Mouse (Mus musculus) right cerebral cortex, postnatal 36 days (tissue): ENCODE data around the gene Hapln2.

Experiments
- DNase-seq, 2 experiments: peaks; one replicate each; pipeline ENCODE4 v3.0.0; 2022; ENCODE audit warnings: low spot score in 2 of 2, mixed read lengths in 1 of 2

The Hapln2 gene

DNA sequence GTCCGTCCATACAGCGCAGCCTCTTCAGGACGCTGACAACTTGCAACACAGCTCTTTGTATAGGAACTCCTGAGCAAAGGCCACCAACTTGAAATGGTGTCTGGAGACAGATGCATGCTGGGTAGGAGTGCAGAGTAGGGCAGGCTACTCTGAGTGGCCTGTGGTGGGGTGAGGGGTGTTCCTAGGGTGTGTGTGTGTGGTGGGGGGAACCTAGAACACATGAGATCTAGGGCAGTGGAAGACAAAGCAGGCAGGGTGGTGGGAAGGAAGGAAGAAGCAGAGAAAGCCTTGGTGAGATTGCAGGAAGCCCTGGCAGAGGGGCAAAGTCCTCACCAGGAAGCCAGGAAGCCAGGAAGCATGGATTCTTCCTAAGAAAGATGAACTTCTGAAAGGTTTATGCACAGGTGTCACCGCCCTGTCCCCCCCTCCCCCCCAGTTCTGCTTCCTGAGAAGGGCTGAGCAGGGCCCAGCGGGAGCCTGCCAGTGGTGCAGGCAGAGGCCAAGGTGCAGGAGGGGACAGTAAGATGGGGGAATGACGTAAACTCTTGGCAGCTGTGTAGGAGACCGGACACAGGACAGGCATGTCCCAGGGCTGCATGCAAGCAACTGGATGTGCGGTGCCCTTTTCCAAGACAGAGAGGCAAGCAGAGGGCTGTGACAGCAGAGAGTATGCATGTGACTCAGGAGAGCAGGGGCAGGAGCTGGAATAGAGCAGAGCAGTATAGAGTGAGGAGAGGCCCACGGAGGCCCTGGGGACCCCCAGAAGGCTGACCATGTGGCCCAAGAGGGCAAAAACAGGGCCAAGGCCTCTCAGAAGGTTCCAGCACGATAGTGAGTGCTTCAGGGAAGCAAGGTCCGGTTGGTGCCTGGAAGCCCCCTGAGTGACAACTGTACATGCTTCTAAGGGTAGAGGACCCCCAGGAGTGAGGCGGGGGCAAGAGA is 45.2 kb downstream of the Hapln2 start:
- DNase-seq = no peak

- no peak for DNase-seq
These were observed 46.1 kb downstream of the Hapln2 start for GRCm38 (mm10) chr3:87981214-87981760.

- no peak for DNase-seq
These were observed 46.7 kb downstream of the Hapln2 start for GRCm38 (mm10) chr3:87980728-87981127.

GRCm38 (mm10) chr3:87980085-87980484 is 47.3 kb downstream of the Hapln2 start:
- no peak for DNase-seq

- no peak for DNase-seq
These were observed 47.9 kb downstream of the Hapln2 start for GRCm38 (mm10) chr3:87979493-87979892.

DNA sequence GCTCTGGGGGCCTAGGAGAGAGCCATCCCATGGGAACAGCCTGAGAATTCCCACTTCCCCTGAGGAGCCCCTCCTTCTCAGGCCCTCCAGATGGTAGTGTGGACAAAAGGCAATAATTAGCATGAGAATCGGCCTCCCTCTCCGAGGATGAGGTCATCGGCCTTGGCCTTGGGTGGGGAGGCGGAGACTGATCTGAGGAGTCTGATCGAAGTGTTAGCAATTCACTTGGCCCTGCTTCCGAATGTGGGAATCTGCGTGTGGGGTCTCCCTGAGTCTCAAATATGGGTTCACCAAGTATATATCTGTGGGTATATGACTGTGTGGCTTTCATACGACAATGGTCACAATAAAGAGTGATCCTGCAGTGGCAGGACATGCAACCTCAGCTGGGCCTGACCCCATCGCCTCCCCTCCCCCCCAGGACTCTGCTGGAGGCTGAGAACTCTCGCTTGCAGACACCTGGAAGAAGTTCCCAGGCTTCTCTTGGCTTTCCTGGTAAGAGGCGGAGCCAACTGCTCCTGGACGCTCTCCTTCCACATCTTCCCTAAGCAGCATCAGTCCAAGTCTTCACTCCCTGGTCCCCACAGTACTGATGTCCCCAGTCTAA is 52.9 kb downstream of the Hapln2 start:
- DNase-seq = no peak

DNA sequence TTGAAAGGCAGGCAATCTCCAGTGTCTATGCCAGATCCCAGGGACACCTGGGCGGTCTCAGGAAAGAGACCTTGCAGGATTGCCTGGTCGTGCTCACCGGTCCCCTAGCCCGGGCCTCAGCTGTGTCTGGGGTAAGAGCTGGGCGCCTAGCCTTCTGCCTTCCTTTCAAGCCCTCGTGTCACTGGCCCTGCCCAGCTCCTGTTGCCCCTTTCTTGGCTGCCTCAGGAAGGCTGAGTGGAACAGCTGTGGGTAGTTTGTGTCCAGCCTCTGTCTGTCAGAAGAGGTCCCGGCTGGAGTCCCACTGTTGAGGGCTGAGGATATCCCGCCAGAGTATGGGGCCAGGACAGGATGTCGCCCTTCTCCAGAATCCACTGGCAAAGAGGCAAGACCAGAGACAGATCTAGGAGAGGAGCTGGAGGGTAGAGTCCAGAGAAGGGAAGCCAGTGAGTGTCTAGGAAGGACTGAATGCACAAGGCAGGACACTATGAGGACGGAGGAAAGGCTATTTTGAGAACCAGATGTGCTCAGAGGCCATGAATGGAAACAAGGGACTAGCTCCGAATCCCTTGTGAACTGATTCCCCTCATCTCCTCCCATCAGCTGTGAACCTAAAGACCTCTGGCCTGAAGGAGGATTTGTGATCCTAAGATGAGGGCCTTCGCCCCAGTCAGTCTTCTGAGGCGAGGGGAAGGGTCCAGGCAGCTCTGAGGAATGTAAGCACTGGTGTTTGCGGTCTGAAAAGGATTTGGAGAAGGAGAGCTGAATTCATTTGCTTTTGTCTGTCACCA is 53.6 kb downstream of the Hapln2 start:
- DNase-seq = no peak

- DNase-seq = no peak
These were observed 54.6 kb downstream of the Hapln2 start for GRCm38 (mm10) chr3:87972776-87973175.

- no peak for DNase-seq
These were observed 55.1 kb downstream of the Hapln2 start for GRCm38 (mm10) chr3:87972203-87972664.
